Mouse (Mus musculus) neural tube, embryonic 15.5 days (tissue): ENCODE measurements at regions not wholly inside any gene's neighbourhood (a gene's known extent, or its start where the extent isn't known, plus 50 kb on each side); places are given as distances from the start of the nearest gene placed in this dataset.

Source experiments
- ATAC-seq: fragments of 200-750 bp; cut with Nextera tagmentation; 2 replicates; pipeline ENCODE4 v1.8.0; 2017; ENCODE audit warnings: mild to moderate bottlenecking, moderate TSS enrichment, moderate library complexity; ENCODE audit not compliant: low FRiP score
- H3K27ac ChIP-seq: fragments of 300-500 bp; sonication (generic); replicated peaks from 2 replicates; pipeline ENCODE4 v1.5.1; 2015; ENCODE audit warnings: mild to moderate bottlenecking, inconsistent platforms
- H3K27me3 ChIP-seq: fragments of 300-500 bp; sonication (generic); replicated peaks from 2 replicates; pipeline ENCODE4 v1.6.1; 2015; ENCODE audit warnings: inconsistent platforms
- H3K36me3 ChIP-seq: fragments of 300-500 bp; sonication (generic); 2 replicates; pipeline ENCODE4 v1.6.1; 2015; ENCODE audit warnings: inconsistent platforms
- H3K4me1 ChIP-seq: fragments of 300-500 bp; sonication (generic); 2 replicates; pipeline ENCODE4 v1.6.1; 2015; ENCODE audit warnings: inconsistent platforms
- H3K4me2 ChIP-seq: fragments of 300-500 bp; sonication (generic); 2 replicates; pipeline ENCODE4 v1.6.1; 2015; ENCODE audit warnings: inconsistent platforms, mild to moderate bottlenecking, moderate library complexity
- H3K4me3 ChIP-seq: fragments of 300-500 bp; sonication (generic); replicated peaks from 2 replicates; pipeline ENCODE4 v1.5.1; 2015; ENCODE audit warnings: mild to moderate bottlenecking, inconsistent platforms
- H3K9ac ChIP-seq: fragments of 300-500 bp; sonication (generic); replicated peaks from 2 replicates; pipeline ENCODE4 v1.6.1; 2015; ENCODE audit warnings: mild to moderate bottlenecking, inconsistent platforms
- H3K9me3 ChIP-seq: fragments of 300-500 bp; sonication (generic); replicated peaks from 2 replicates; pipeline ENCODE4 v1.6.1; 2016; ENCODE audit warnings: inconsistent platforms
- WGBS: fragments of 180-500 bp; shearing (Covaris S2); methylation state at CpG from one replicate; pipeline ENCODE4 v1.1.7; 2015; ENCODE audit warnings: mixed read lengths; 5-methylcytosine and 5-hydroxymethylcytosine counted together

- H3K4me2 ChIP-seq, result no peak overlapping the region
- WGBS, result 58% methylated on average over 11 of the region's 11 CpGs
- no peaks in the 10 kb centered on the region for H3K36me3 ChIP-seq
- H3K4me1 ChIP-seq, result 0 out of 2 replicates have a peak, but pooled peaks cover 6% of the 10 kb centered on the region
- no peak for ATAC-seq
- no peak overlapping the region for H3K27ac ChIP-seq
- no peaks in the 10 kb centered on the region for H3K9me3 ChIP-seq
- no peaks in the 10 kb centered on the region for H3K27me3 ChIP-seq
- no peak overlapping the region for H3K9ac ChIP-seq
- no peak overlapping the region for H3K4me3 ChIP-seq
Measured at GRCm38 (mm10) chr1:155472112-155472955, 55.1 kb upstream of the Xpr1 start.

GRCm38 (mm10) chr1:155472956-155473646 lies 55.9 kb upstream of the Xpr1 start:
- H3K4me1 ChIP-seq, result 0 out of 2 replicates have a peak, but pooled peaks cover 6% of the 10 kb centered on the region
- H3K9ac ChIP-seq, result no peak overlapping the region
- no peaks in the 10 kb centered on the region for H3K9me3 ChIP-seq
- H3K27me3 ChIP-seq, result no peaks in the 10 kb centered on the region
- 48% methylated on average over 5 of the region's 5 CpGs for WGBS
- no peaks in the 10 kb centered on the region for H3K36me3 ChIP-seq
- H3K4me2 ChIP-seq, result no peak overlapping the region
- no peak for ATAC-seq
- H3K4me3 ChIP-seq, result no peak overlapping the region
- H3K27ac ChIP-seq, result no peak overlapping the region

- no peak overlapping the region for H3K9ac ChIP-seq
- no peak overlapping the region for H3K4me3 ChIP-seq
- 0 out of 2 replicates have a peak, but pooled peaks cover 6% of the 10 kb centered on the region for H3K4me1 ChIP-seq
- H3K27me3 ChIP-seq, result no peaks in the 10 kb centered on the region
- H3K4me2 ChIP-seq, result no peak overlapping the region
- H3K9me3 ChIP-seq, result no peaks in the 10 kb centered on the region
- 29% methylated on average over 2 of the region's 2 CpGs for WGBS
- H3K36me3 ChIP-seq, result no peaks in the 10 kb centered on the region
- H3K27ac ChIP-seq, result no peak overlapping the region
- ATAC-seq, result no peak
Measured at GRCm38 (mm10) chr1:155474973-155475372, 57.8 kb upstream of the Xpr1 start.

GRCm38 (mm10) chr1:155476237-155476636 lies 59.0 kb upstream of the Xpr1 start:
- no peaks in the 10 kb centered on the region for H3K27me3 ChIP-seq
- WGBS, result 92% methylated on average over 3 of the region's 3 CpGs
- H3K4me3 ChIP-seq, result no peak overlapping the region
- no peak for ATAC-seq
- H3K4me1 ChIP-seq, result 0 out of 2 replicates have a peak, but pooled peaks cover 6% of the 10 kb centered on the region
- H3K9me3 ChIP-seq, result no peaks in the 10 kb centered on the region
- H3K4me2 ChIP-seq, result no peak overlapping the region
- no peak overlapping the region for H3K9ac ChIP-seq
- H3K27ac ChIP-seq, result no peak overlapping the region
- no peaks in the 10 kb centered on the region for H3K36me3 ChIP-seq

GRCm38 (mm10) chr1:155482148-155482547 lies 64.9 kb upstream of the Xpr1 start:
- no peaks in the 10 kb centered on the region for H3K9me3 ChIP-seq
- no peak for ATAC-seq
- no peak overlapping the region for H3K9ac ChIP-seq
- peaks cover 11% of the 10 kb centered on the region for H3K4me1 ChIP-seq
- H3K4me3 ChIP-seq, result no peak overlapping the region
- no peaks in the 10 kb centered on the region for H3K36me3 ChIP-seq
- no peaks in the 10 kb centered on the region for H3K27me3 ChIP-seq
- H3K4me2 ChIP-seq, result peak overlapping the region; percentile 34; the same call in 1 of the 2 replicates
- whole genome bisulfite sequencing, result 15% methylated on average over 9 of the region's 9 CpGs
- H3K27ac ChIP-seq, result no peak overlapping the region

- no peak overlapping the region for H3K27ac ChIP-seq
- no peak; the same call in 1 of the 2 replicates for ATAC-seq
- H3K9me3 ChIP-seq, result no peaks in the 10 kb centered on the region
- H3K4me2 ChIP-seq, result no peak overlapping the region
- H3K36me3 ChIP-seq, result no peaks in the 10 kb centered on the region
- peaks cover 11% of the 10 kb centered on the region for H3K4me1 ChIP-seq
- no peak overlapping the region for H3K9ac ChIP-seq
- H3K27me3 ChIP-seq, result no peaks in the 10 kb centered on the region
- H3K4me3 ChIP-seq, result no peak overlapping the region
- WGBS, result 64% methylated on average over 5 of the region's 5 CpGs
Measured at GRCm38 (mm10) chr1:155482760-155483159, 65.5 kb upstream of the Xpr1 start.

GRCm38 (mm10) chr1:155483693-155484092 lies 66.5 kb upstream of the Xpr1 start:
- no peak for ATAC-seq
- Histone ChIP-seq H3K4me3 (no peak overlapping the region), H3K9me3 (no peaks in the 10 kb centered on the region), H3K27me3 (no peaks in the 10 kb centered on the region), H3K4me2 (no peak overlapping the region), H3K27ac (no peak overlapping the region), H3K4me1 (peaks cover 19% of the 10 kb centered on the region), H3K9ac (no peak overlapping the region), H3K36me3 (no peaks in the 10 kb centered on the region)
- 88% methylated on average over 7 of the region's 7 CpGs for WGBS

GRCm38 (mm10) chr1:155487796-155488195 lies 70.1 kb upstream of the Acbd6 start:
- Histone ChIP-seq H3K4me2 (no peak overlapping the region), H3K36me3 (no peaks in the 10 kb centered on the region), H3K27me3 (no peaks in the 10 kb centered on the region), H3K4me3 (no peak overlapping the region), H3K27ac (0 out of 2 replicates have a peak overlapping the region, but pooled peaks have one; percentile 29), H3K9me3 (no peaks in the 10 kb centered on the region), H3K4me1 (peaks cover 36% of the 10 kb centered on the region), H3K9ac (no peak overlapping the region)
- WGBS, result 91% methylated on average over 6 of the region's 6 CpGs
- no peak for ATAC-seq

- Histone ChIP-seq H3K9me3 (no peaks in the 10 kb centered on the region), H3K4me3 (no peak overlapping the region), H3K4me2 (no peak overlapping the region), H3K27ac (peak overlapping the region; percentile 29; the same call in 1 of the 2 replicates), H3K36me3 (no peaks in the 10 kb centered on the region), H3K27me3 (no peaks in the 10 kb centered on the region), H3K4me1 (peaks cover 34% of the 10 kb centered on the region), H3K9ac (no peak overlapping the region)
- ATAC-seq, result no peak
- WGBS, result 75% methylated on average over 11 of the region's 11 CpGs
Measured at GRCm38 (mm10) chr1:155488966-155489661, 68.8 kb upstream of the Acbd6 start.

GRCm38 (mm10) chr1:155490131-155490530 lies 67.8 kb upstream of the Acbd6 start:
- Histone ChIP-seq H3K9ac (no peak overlapping the region), H3K4me3 (no peak overlapping the region), H3K4me1 (peaks cover 34% of the 10 kb centered on the region), H3K27ac (no peak overlapping the region), H3K4me2 (no peak overlapping the region), H3K36me3 (no peaks in the 10 kb centered on the region), H3K9me3 (no peaks in the 10 kb centered on the region), H3K27me3 (no peaks in the 10 kb centered on the region)
- no peak for ATAC-seq
- 69% methylated on average over 7 of the region's 7 CpGs for WGBS

GRCm38 (mm10) chr1:155491205-155492026 lies 66.5 kb upstream of the Acbd6 start:
- peaks cover 34% of the 10 kb centered on the region for H3K4me1 ChIP-seq
- H3K9me3 ChIP-seq, result no peaks in the 10 kb centered on the region
- no peak overlapping the region for H3K9ac ChIP-seq
- H3K27me3 ChIP-seq, result no peaks in the 10 kb centered on the region
- peak overlapping the region; percentile 43 for H3K4me2 ChIP-seq
- ATAC-seq, result peak; percentile 74
- peak overlapping the region; percentile 41; the same call in 1 of the 2 replicates for H3K27ac ChIP-seq
- no peak overlapping the region for H3K4me3 ChIP-seq
- no peaks in the 10 kb centered on the region for H3K36me3 ChIP-seq
- 9% methylated on average over 24 of the region's 24 CpGs for WGBS
